Mouse (Mus musculus): Measurements from ENCODE around the gene Dlg2. TPM values are rescaled to one million over a fixed set of nuclear protein-coding genes. Genes with fewer than 3 reads are reported as not detected.

The Dlg2 gene
- total RNA-seq, 2 experiments from 2014 or later, result 2.7 to 2.9 TPM

DNA sequence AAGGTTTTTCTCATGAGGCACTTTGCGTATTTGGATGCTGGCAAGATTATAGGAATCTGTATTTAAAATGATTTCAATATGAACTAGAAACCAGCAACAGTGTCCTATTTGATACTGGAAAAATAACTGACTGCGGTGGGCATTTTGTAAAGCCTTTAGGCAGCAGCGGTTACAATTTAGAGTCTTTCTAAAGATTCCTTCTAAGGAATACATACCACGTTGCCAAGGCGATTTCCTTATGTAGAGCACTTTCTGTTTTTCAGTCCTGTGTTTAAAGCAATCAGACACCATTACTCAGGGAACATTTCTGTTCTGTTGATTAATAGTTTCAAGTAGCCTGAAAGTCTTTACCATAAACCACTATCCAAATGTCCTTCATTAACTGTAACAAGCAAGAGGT, 1309.0 kb downstream of the Dlg2 start:
- no peak for DNase-seq

- DNase-seq, result no peak
Measured at GRCm38 (mm10) chr7:91785871-91786270, 1309.4 kb downstream of the Dlg2 start.

GRCm38 (mm10) chr7:91790949-91791564, 1314.6 kb downstream of the Dlg2 start:
- DNase-seq, result no peak

DNA sequence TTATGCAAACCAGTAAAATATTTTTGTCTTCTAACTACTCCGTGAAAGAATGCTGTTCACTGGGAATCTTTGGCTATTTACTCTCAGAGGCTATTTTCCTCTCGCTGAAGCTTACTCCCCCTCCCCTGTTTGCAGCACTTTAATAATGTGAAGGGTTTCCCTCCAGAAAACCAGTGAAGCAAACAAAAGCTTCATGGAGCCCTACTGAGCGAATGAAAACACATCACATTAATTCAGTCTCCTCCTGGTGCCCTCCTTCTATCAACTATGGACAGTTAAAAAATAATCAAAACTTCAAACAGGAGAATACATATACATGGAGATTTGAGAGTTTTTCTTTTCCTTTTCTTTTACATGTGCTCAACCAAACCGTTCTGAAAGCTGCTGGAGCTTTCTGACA, 1330.2 kb downstream of the Dlg2 start:
- no peak for DNase-seq

- no peak for DNase-seq
Measured at GRCm38 (mm10) chr7:91810774-91811173, 1334.3 kb downstream of the Dlg2 start.

DNA sequence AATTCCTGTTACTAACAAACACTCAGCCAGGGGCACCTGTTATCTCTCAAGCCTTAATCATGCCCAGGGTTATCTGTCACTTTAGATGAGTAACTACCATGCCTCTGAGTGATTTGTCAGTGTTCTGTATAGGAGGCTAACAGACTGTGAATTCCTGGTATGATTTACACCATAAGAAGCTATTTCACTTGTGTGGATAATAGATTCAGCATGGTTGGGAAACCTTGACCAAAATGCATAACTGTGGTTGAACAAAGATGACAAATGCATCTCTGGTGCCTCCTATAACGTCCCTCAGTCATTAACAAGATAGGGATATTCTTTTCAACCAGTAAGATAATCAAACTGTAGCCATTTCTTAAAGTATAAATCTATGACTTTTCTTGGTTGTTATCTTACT, 1341.5 kb downstream of the Dlg2 start:
- no peak for DNase-seq

- DNase-seq, result no peak
Measured at GRCm38 (mm10) chr7:91832207-91832606, 1355.7 kb downstream of the Dlg2 start.

DNA sequence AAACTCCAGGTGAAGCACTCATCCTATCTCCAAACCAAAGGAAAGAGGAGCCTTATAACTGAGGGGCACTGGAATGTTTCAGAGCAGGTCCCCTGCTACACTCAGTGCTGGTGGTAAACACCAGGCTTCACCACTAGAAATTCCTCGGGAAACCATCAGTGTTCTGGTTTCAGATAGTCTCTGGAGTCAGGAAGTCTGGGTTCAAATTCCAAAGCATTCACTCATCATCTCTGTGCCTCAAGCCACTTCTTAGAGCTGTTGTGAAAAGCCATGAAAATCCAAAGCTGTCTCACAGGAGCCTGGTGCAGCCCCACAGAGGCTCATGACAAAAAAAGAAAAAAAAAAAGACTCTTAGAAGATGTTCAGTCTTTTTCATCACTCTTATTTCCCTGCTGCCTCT, 1369.3 kb downstream of the Dlg2 start:
- DNase-seq, result no peak

DNA sequence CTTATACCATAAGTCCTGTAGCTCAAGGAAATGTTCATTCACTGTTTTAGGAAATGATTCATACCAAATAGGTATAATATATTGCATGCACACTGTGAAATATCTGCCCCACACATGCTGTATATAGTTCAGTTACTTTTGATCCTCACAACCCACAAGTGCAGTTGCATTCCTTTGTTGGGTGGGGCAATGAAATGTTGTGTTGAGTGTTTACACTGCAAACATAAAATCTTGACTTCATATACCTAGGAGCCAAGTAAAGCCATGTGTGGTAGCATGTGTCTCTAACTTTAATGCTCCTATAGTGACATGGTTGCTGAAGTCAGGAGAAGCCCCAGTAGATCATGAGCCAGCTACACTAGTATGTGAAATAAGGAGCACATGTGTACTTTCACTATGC, 1372.9 kb downstream of the Dlg2 start:
- no peak for DNase-seq

- DNase-seq, result no peak
Measured at GRCm38 (mm10) chr7:91853653-91854052, 1377.2 kb downstream of the Dlg2 start.

GRCm38 (mm10) chr7:91856931-91857330, 1380.5 kb downstream of the Dlg2 start:
- no peak for DNase-seq

- DNase-seq, result no peak
Measured at GRCm38 (mm10) chr7:91862806-91863531, 1386.5 kb downstream of the Dlg2 start.

DNA sequence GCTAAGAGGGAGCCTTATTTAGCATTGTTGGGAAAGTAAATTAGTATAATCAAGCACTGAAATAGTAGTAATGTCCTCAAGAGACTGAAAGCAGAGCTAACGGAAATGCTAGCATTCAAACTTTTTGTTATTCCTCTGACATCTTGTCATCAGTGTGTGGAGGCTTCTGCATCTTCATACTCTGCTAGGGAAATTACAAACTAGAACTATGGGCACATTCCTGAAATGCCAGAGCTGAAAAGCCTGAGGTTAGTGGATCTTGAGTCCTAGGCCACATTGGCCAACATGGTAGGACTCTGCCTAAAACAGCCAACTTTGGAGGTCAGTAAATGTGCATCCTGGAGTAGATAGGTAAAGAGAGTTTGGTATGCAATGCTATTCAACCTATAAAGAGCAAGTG, 1392.4 kb downstream of the Dlg2 start:
- DNase-seq, result no peak

GRCm38 (mm10) chr7:91876831-91877230, 1400.4 kb downstream of the Dlg2 start:
- DNase-seq, result no peak

DNA sequence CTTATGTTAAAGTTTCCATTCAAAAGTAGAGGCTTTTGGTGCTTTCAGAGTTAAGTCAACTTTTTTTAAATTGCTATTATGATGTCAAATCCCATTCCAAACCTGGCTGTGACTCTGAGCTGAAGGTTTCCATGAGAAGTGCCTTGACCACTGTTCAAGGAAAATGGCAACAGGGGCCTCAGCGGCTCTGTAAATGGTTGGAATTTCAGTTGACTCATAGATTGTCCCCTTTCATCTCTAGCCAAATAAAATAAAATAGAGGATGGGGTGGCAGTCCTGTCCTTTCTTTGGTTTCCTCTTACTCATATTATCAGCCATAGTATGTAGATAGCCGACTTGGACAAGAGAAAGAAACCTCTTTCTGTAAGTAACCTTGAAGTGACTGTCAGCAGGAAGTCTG, 1401.3 kb downstream of the Dlg2 start:
- no peak for DNase-seq

DNA sequence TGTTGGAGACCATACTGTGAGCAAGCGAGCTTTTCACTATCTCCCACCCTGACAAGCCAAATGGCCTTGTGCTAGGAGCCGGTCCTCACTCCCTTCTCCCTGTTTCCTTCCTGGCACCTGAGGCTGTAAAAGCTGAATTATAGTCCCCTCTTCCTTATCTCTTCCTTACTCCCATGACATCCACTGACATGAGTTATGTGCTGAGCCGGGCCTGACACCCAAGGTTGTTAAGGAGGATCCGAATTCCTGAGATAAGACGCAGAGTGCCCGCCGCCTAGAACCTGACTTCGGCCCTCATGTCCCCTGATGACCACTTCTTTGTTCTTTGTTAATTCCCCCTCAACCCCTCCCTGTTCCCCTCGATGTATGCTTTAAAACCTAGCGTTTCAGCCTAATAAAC, 1409.9 kb downstream of the Dlg2 start:
- no peak for DNase-seq

DNA sequence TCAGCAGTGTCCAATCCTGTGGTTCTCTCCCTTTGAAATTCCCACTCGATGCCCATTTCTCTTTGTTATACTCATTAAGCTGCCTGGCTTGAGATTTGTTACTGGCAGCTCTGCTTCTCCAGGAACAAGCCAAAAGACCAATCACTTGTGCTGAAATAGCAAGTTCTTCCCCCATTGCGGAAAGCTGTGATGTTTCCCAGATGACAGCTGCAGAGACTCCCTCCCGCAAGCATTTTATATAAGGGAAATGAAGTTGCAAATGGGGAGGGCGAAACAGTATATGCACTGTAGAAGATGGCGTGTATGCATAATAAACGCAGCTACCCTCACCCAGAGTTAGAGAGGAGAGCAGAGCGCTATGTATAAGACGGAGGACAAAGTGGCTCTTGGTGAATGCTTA, 1417.5 kb downstream of the Dlg2 start:
- no peak for DNase-seq

DNA sequence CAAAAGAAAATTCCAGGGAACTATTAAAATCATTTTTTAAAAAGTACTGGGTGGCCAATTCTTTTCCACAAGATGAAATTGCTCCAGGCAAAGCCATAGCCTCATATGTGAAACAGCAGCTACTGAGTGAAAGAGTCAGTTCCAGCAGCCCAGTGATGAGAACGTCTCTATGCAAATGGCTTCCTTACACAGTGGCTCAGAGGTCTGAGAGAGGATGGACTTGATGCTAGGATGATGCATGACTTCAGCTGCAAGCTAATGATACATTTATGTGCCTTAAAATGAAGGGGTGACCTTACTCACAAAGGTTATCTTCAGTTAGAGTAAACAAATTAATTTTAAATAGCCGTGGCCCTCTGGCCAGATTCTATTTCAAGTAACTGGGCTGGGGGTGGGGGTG, 1420.5 kb downstream of the Dlg2 start:
- no peak for DNase-seq

- no peak for DNase-seq
Measured at GRCm38 (mm10) chr7:91897509-91897908, 1421.0 kb downstream of the Dlg2 start.

- no peak for DNase-seq
Measured at GRCm38 (mm10) chr7:91902503-91902902, 1426.0 kb downstream of the Dlg2 start.

- no peak for DNase-seq
Measured at GRCm38 (mm10) chr7:91916809-91917208, 1440.3 kb downstream of the Dlg2 start.

GRCm38 (mm10) chr7:91919099-91919498, 1442.6 kb downstream of the Dlg2 start:
- no peak for DNase-seq

DNA sequence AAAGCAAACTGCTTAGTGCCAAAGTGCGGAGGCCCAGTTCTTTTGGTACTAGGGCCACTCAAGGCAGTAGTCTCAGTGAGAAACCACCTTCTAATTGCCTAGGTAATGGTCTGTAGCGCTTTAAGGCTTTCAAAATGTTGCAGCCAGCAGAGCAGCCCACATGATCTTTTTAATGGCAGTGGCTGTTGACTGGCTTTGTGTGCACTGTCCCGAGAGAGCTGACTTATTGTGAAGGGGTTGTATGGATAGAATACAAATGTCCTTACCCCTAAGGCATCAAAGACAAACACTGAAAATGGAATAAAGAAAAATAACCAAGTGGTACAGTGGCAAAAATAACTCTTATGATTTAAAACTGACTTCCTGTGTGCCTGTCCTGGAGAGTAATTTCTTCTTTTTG, 1443.3 kb downstream of the Dlg2 start:
- no peak for DNase-seq

DNA sequence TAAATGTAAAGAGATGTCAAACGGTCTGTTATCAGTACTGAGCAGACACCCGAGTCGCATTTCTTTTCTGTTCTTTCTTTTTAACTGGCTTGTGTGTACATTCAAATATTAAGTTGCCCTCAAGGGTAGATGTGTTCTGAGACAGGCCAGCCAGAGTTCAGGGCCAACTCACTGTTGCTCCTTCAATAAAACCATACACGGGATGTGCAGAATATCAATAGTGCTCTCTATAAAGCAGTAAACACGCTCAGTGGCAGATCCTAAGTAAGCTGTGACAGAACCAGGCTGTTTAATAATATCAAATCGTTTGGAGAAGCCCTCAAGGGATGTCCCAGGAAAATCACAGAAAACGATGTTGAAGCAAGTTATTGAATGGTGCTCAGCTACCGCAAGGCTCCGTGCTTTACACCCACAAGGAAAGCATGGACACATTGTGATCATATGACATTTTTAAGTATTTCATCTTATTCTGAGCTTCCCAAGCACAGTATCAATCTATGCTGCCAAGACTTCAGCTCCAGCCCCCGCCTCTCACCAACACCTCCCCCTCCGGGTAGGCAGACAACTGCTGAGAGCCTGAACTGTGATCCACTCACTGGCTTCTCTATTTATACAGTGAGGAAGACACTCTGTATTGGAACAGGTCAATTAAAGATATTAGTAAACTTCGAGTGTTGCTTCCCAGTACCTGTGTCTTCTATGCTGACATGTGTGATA, 1458.6 kb downstream of the Dlg2 start:
- DNase-seq, result no peak

Measured in heart, postnatal 4 days (tissue).